Mouse (Mus musculus) midbrain, embryonic 10.5 days (tissue): ENCODE results near the gene Cstf2. TPM values are rescaled to one million over a fixed set of nuclear protein-coding genes. Genes with fewer than 3 reads are reported as not detected.

Experiments used
- DNase-seq: peaks from one replicate; pipeline ENCODE4 v3.0.0-alpha.2; 2017; ENCODE audit warnings: low spot score
- H3K27ac ChIP-seq: fragments of 300-500 bp; sonication (generic); replicated peaks from 2 replicates; pipeline ENCODE4 v1.5.1; 2016; ENCODE audit warnings: mild to moderate bottlenecking
- H3K27me3 ChIP-seq: fragments of 300-500 bp; sonication (generic); 2 replicates; pipeline ENCODE4 v1.6.1; 2016; ENCODE audit warnings: low read depth, mild to moderate bottlenecking; ENCODE audit not compliant: poor library complexity, severe bottlenecking
- H3K36me3 ChIP-seq: fragments of 300-500 bp; sonication (generic); 2 replicates; pipeline ENCODE4 v1.6.1; 2016; ENCODE audit warnings: mild to moderate bottlenecking, moderate library complexity
- H3K4me1 ChIP-seq: fragments of 300-500 bp; sonication (generic); 2 replicates; pipeline ENCODE4 v1.6.1; 2016
- H3K4me3 ChIP-seq: fragments of 300-500 bp; sonication (generic); 2 replicates; pipeline ENCODE4 v1.5.1; 2016; ENCODE audit warnings: mild to moderate bottlenecking, moderate library complexity
- H3K9me3 ChIP-seq: fragments of 300-500 bp; sonication (generic); replicated peaks from 2 replicates; pipeline ENCODE4 v1.6.1; 2016; ENCODE audit warnings: mild to moderate bottlenecking
- WGBS: fragments of 180-500 bp; shearing (Covaris S2); methylation state at CpG from one replicate; pipeline ENCODE4 v1.1.7; 2016; 5-methylcytosine and 5-hydroxymethylcytosine counted together
- microRNA-seq: library from miRNA; unstranded; fragments of <30 nt; microRNA quantifications from one replicate; pipeline ENCODE4, GENCODE M21; 2017
- polyA plus RNA-seq: library from polyadenylated mRNA; unstranded; fragments of >200 nt; fragmentation: Nextera tagmentation; extraction: Ambion mirVana; gene quantifications from 2 replicates; pipeline ENCODE4 v1.2.1, GENCODE M21; 2016

Gene Cstf2
- polyA plus RNA-seq, 1 experiment from 2014 or later = 63.6 TPM

DNA sequence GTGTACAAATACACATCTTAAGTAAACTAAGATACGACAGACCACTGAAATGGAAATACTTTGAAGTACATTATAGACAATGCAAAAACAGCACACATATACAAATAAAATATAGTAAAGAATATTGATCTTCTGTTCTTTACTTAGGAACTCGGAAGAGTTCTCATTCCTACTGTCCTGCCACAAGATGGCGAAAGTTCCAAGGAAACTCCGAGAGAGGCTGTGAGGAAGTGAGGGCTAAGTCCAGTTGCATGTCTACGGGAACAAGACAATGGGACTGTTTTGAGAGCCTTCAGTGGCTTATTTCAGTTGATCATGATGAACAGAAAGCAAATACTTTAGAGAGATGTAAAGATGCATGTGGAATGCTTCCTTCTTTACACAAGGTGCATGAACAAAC lies 73.3 kb downstream of the Cstf2 start:
- H3K4me3 ChIP-seq = no peak overlapping the region
- no peak for DNase-seq
- H3K27ac ChIP-seq = no peak overlapping the region
- H3K9me3 ChIP-seq = no peaks in the 10 kb centered on the region
- peaks cover 79% of the 10 kb centered on the region for H3K27me3 ChIP-seq
- H3K4me1 ChIP-seq = no peaks in the 10 kb centered on the region
- WGBS = 28% methylated on average over 5 of the region's 5 CpGs
- H3K36me3 ChIP-seq = no peaks in the 10 kb centered on the region

DNA sequence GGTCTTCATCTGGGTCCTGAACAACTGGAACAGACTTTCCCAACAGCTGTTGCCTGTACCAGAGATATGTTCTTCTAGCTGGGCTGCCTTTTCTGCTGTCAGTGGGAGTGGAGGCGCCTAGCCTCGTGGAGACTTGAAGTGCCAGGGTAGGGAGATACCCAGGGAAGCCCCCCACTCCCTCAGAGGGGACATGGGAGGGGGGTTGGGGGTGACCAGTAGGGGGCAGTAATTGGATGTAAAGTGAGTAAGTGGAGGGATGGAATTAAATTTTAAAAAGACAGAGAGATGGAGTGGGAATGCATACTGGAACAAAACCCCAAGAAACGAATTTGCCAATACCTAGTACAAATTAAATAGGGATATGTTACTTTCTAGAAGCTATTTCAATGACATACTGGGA lies 74.8 kb downstream of the Cstf2 start:
- H3K27ac ChIP-seq = no peak overlapping the region
- 58% methylated on average over 3 of the region's 3 CpGs for WGBS
- no peak for DNase-seq
- no peaks in the 10 kb centered on the region for H3K4me1 ChIP-seq
- peaks cover 80% of the 10 kb centered on the region for H3K27me3 ChIP-seq
- no peak overlapping the region for H3K4me3 ChIP-seq
- no peaks in the 10 kb centered on the region for H3K36me3 ChIP-seq
- H3K9me3 ChIP-seq = no peaks in the 10 kb centered on the region

Small RNA genes within 50 kb of the gene (microRNA-seq; reads per million reads assigned to microRNA genes)
- not detected for gene Mir3112

Other genes starting within 250 kb of the Cstf2 start
- 0.51 and 1.2 TPM in 2 replicates for gene Tnmd, start 208.2 kb upstream of the Cstf2 start, polyA plus RNA-seq
- 220 and 240 TPM in 2 replicates for gene Tspan6, start 160.8 kb upstream of the Cstf2 start, polyA plus RNA-seq
- 1.1 and 1.2 TPM in 2 replicates for gene Srpx2, start 150.8 kb upstream of the Cstf2 start, polyA plus RNA-seq
- 0.86 and 1.3 TPM in 2 replicates for gene Sytl4, start 77.4 kb upstream of the Cstf2 start, polyA plus RNA-seq
- gene Xkrx, start 102.9 kb downstream of the Cstf2 start, polyA plus RNA-seq = 0.05 TPM in 2 replicates
- not detected in 2 replicates for gene Arl13a, start 128.3 kb downstream of the Cstf2 start, polyA plus RNA-seq
- gene Nox1, start 162.8 kb downstream of the Cstf2 start, polyA plus RNA-seq = not detected in 2 replicates
- 7.6 and 8.4 TPM in 2 replicates for gene Trmt2b, start 217.8 kb downstream of the Cstf2 start, polyA plus RNA-seq
- 10.7 and 18.4 TPM in 2 replicates for gene Tmem35a, start 236.0 kb downstream of the Cstf2 start, polyA plus RNA-seq
- 29.8 and 31.3 TPM in 2 replicates for gene Cenpi, start 248.9 kb downstream of the Cstf2 start, polyA plus RNA-seq